Comparison of ENCODE assay signal across 20 mouse cellular contexts in the genomic region with DNA sequence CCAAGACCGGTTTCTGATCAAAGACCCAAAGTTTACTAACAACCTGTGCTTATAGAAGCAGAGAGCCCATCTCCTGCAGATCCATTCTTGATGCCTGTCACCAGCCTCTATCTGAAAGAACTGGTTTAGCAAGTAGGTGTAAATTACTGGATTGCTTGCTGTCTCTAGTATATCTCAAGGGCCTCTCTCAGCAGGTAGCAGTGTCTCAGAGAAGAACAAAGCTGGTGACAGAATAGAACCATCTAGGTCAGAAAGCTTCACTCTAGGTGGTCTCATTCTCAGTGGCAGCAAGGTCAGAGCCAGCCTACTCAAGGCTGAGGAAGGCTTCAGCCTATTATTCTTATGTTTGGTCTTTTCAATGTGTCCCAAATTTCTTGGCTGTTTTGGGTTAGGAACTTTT. TPM values are rescaled to one million over a fixed set of nuclear protein-coding genes. Genes with fewer than 3 reads are reported as not detected.
"Had no signal": no experiment of that assay in that cellular context is flagged by ENCODE, and none has a peak within 500 bp of the region (broad histone marks: within the 10 kb centered on the region; RNA-seq: fewer than 3 reads in every experiment).

No protein-coding gene starts in this region.

- DNase-seq: retina, postnatal 1 day; right cerebral cortex, adult 18-20 months; right cerebral cortex, postnatal 14 days; right cerebral cortex, postnatal 25 days; right cerebral cortex, postnatal 4 days; spleen, adult 18-20 months; thymus, adult 18-20 months; thymus, adult 2 months; thymus, postnatal 14 days; thymus, postnatal 25 days; thymus, postnatal 36 days; thymus, postnatal 4 days had no signal

- H3K9ac ChIP-seq: neural tube, embryonic 15.5 days; stomach, embryonic 15.5 days had no signal

- H3K9me3 ChIP-seq: neural tube, embryonic 15.5 days; stomach, embryonic 15.5 days had no signal

- H3K27ac ChIP-seq: neural tube, embryonic 15.5 days; stomach, embryonic 15.5 days; stomach, postnatal 0 days had no signal

- H3K4me3 ChIP-seq: neural tube, embryonic 15.5 days; stomach, embryonic 15.5 days had no signal

- H3K4me1 ChIP-seq: neural tube, embryonic 15.5 days; stomach, embryonic 15.5 days had no signal

- H3K36me3 ChIP-seq: neural tube, embryonic 15.5 days; stomach, embryonic 15.5 days had no signal

- H3K27me3 ChIP-seq: neural tube, embryonic 15.5 days; stomach, embryonic 15.5 days had no signal

- H3K4me2 ChIP-seq: neural tube, embryonic 15.5 days; stomach, embryonic 15.5 days had no signal

RNA-seq across cellular contexts. Expression of gene Uox, which starts 26.6 kb away (rescaled TPM):
- total RNA-seq: neutrophil, adult 5-6 weeks had no signal
- polyA plus RNA-seq: neural tube, embryonic 14.5 days; neural tube, embryonic 15.5 days; spleen, adult 2 months; stomach, embryonic 14.5 days; urinary bladder, adult 2 months had no signal
